Mouse (Mus musculus) midbrain, embryonic 12.5 days (tissue): ENCODE results near the gene Rorb. TPM values are rescaled to one million over a fixed set of nuclear protein-coding genes. Genes with fewer than 3 reads are reported as not detected.

ENCODE experiments used
- ATAC-seq: fragments of 200-750 bp; cut with Nextera tagmentation; 2 replicates; pipeline ENCODE4 v1.8.0; 2017; ENCODE audit warnings: low read depth, moderate TSS enrichment, moderate library complexity; ENCODE audit not compliant: low FRiP score
- H3K27ac ChIP-seq: fragments of 300-500 bp; sonication (generic); replicated peaks from 2 replicates; pipeline ENCODE4 v1.5.1; 2016; ENCODE audit warnings: mild to moderate bottlenecking
- H3K27me3 ChIP-seq: fragments of 300-500 bp; sonication (generic); 2 replicates; pipeline ENCODE4 v1.6.1; 2016; ENCODE audit warnings: mild to moderate bottlenecking
- H3K36me3 ChIP-seq: fragments of 300-500 bp; sonication (generic); 2 replicates; pipeline ENCODE4 v1.6.1; 2016
- H3K4me1 ChIP-seq: fragments of 300-500 bp; sonication (generic); 2 replicates; pipeline ENCODE4 v1.6.1; 2016
- H3K4me2 ChIP-seq: fragments of 300-500 bp; sonication (generic); replicated peaks from 2 replicates; pipeline ENCODE4 v1.6.1; 2016; ENCODE audit warnings: mild to moderate bottlenecking, moderate library complexity
- H3K4me3 ChIP-seq: fragments of 300-500 bp; sonication (generic); 2 replicates; pipeline ENCODE4 v1.5.1; 2016; ENCODE audit warnings: mild to moderate bottlenecking
- H3K9ac ChIP-seq: fragments of 300-500 bp; sonication (generic); replicated peaks from 2 replicates; pipeline ENCODE4 v1.6.1; 2016; ENCODE audit warnings: mild to moderate bottlenecking, moderate library complexity
- H3K9me3 ChIP-seq: fragments of 300-500 bp; sonication (generic); 2 replicates; pipeline ENCODE4 v1.6.1; 2016; ENCODE audit warnings: mild to moderate bottlenecking
- WGBS: fragments of 180-500 bp; shearing (Covaris S2); methylation state at CpG from one replicate; pipeline ENCODE4 v1.1.7; 2016; 5-methylcytosine and 5-hydroxymethylcytosine counted together
- polyA plus RNA-seq: library from polyadenylated mRNA; unstranded; fragments of >200 nt; fragmentation: Nextera tagmentation; extraction: Ambion mirVana; gene quantifications from 2 replicates; pipeline ENCODE4 v1.2.1, GENCODE M21; 2016

Gene Rorb
- polyA plus RNA-seq, 1 experiment from 2014 or later, result 7.0 TPM

GRCm38 (mm10) chr19:19097149-19097548 is 13.8 kb downstream of the Rorb start:
- Histone ChIP-seq H3K4me1 (no peaks in the 10 kb centered on the region), H3K27ac (no peak overlapping the region), H3K9ac (no peak overlapping the region), H3K4me2 (no peak overlapping the region), H3K4me3 (no peak overlapping the region), H3K27me3 (no peaks in the 10 kb centered on the region), H3K36me3 (no peaks in the 10 kb centered on the region), H3K9me3 (no peaks in the 10 kb centered on the region)
- no peak for ATAC-seq
- 91% methylated on average over 6 of the region's 6 CpGs for WGBS

- 80% methylated on average over 7 of the region's 7 CpGs for WGBS
- Histone ChIP-seq H3K4me3 (no peak overlapping the region), H3K27ac (no peak overlapping the region), H3K27me3 (no peaks in the 10 kb centered on the region), H3K4me1 (no peaks in the 10 kb centered on the region), H3K9ac (no peak overlapping the region), H3K36me3 (no peaks in the 10 kb centered on the region), H3K9me3 (no peaks in the 10 kb centered on the region), H3K4me2 (no peak overlapping the region)
- no peak for ATAC-seq
Observed at GRCm38 (mm10) chr19:19089427-19089826, 21.6 kb downstream of the Rorb start.

GRCm38 (mm10) chr19:19077880-19078279 is 33.1 kb downstream of the Rorb start:
- no peak overlapping the region for H3K4me2 ChIP-seq
- 67% methylated on average over 8 of the region's 8 CpGs for WGBS
- peak; percentile 47; the same call in 1 of the 2 replicates for ATAC-seq

GRCm38 (mm10) chr19:19074756-19075155 is 36.2 kb downstream of the Rorb start:
- Histone ChIP-seq H3K27ac (no peak overlapping the region), H3K4me2 (no peak overlapping the region), H3K36me3 (no peaks in the 10 kb centered on the region), H3K27me3 (no peaks in the 10 kb centered on the region), H3K4me3 (no peak overlapping the region), H3K9me3 (no peaks in the 10 kb centered on the region), H3K9ac (no peak overlapping the region), H3K4me1 (no peaks in the 10 kb centered on the region)
- WGBS, result 83% methylated on average over 6 of the region's 6 CpGs
- ATAC-seq, result no peak

More at GRCm38 (mm10) chr19:19077880-19078279, 33.1 kb downstream of the Rorb start:
- Histone ChIP-seq H3K4me3 (no peak overlapping the region), H3K9me3 (no peaks in the 10 kb centered on the region), H3K27ac (no peak overlapping the region), H3K4me1 (no peaks in the 10 kb centered on the region), H3K9ac (no peak overlapping the region), H3K27me3 (no peaks in the 10 kb centered on the region), H3K36me3 (no peaks in the 10 kb centered on the region)

GRCm38 (mm10) chr19:19058710-19059398 is 52.1 kb downstream of the Rorb start:
- H3K9me3 ChIP-seq, result no peaks in the 10 kb centered on the region
- no peaks in the 10 kb centered on the region for H3K27me3 ChIP-seq
- H3K9ac ChIP-seq, result no peak overlapping the region
- H3K4me1 ChIP-seq, result peaks cover 16% of the 10 kb centered on the region; the same call in 1 of the 2 replicates
- 51% methylated on average over 10 of the region's 10 CpGs for WGBS
- peak overlapping the region; percentile 42 for H3K27ac ChIP-seq
- H3K4me2 ChIP-seq, result peak overlapping the region; percentile 23
- peak; percentile 84 for ATAC-seq
- no peak overlapping the region for H3K4me3 ChIP-seq
- no peaks in the 10 kb centered on the region for H3K36me3 ChIP-seq

- Histone ChIP-seq H3K9ac (no peak overlapping the region), H3K4me1 (peaks cover 16% of the 10 kb centered on the region; the same call in 1 of the 2 replicates), H3K27me3 (no peaks in the 10 kb centered on the region), H3K27ac (peak overlapping the region; percentile 42; the same call in 1 of the 2 replicates), H3K36me3 (no peaks in the 10 kb centered on the region), H3K4me3 (no peak overlapping the region), H3K4me2 (no peak overlapping the region), H3K9me3 (no peaks in the 10 kb centered on the region)
- ATAC-seq, result peak; percentile 62
- 65% methylated on average over 8 of the region's 8 CpGs for WGBS
Observed at GRCm38 (mm10) chr19:19058201-19058600, 52.8 kb downstream of the Rorb start.

GRCm38 (mm10) chr19:19043138-19043537 is 67.9 kb downstream of the Rorb start:
- Histone ChIP-seq H3K36me3 (no peaks in the 10 kb centered on the region), H3K27me3 (no peaks in the 10 kb centered on the region), H3K27ac (no peak overlapping the region), H3K9me3 (no peaks in the 10 kb centered on the region), H3K9ac (no peak overlapping the region), H3K4me2 (no peak overlapping the region), H3K4me1 (0 out of 2 replicates have a peak, but pooled peaks cover 2% of the 10 kb centered on the region), H3K4me3 (no peak overlapping the region)
- no peak for ATAC-seq
- 56% methylated on average over 2 of the region's 2 CpGs for WGBS

GRCm38 (mm10) chr19:19040800-19041199 is 70.2 kb downstream of the Rorb start:
- 0 out of 2 replicates have a peak, but pooled peaks cover 2% of the 10 kb centered on the region for H3K4me1 ChIP-seq
- no peaks in the 10 kb centered on the region for H3K27me3 ChIP-seq
- H3K9me3 ChIP-seq, result no peaks in the 10 kb centered on the region
- no peaks in the 10 kb centered on the region for H3K36me3 ChIP-seq
- no peak overlapping the region for H3K9ac ChIP-seq
- no peak overlapping the region for H3K27ac ChIP-seq
- no peak overlapping the region for H3K4me2 ChIP-seq
- 71% methylated on average over 2 of the region's 2 CpGs for WGBS
- ATAC-seq, result no peak
- no peak overlapping the region for H3K4me3 ChIP-seq

GRCm38 (mm10) chr19:19034482-19035315 is 76.3 kb downstream of the Rorb start:
- no peak overlapping the region for H3K27ac ChIP-seq
- no peak for ATAC-seq
- H3K9ac ChIP-seq, result no peak overlapping the region
- 83% methylated on average over 5 of the region's 5 CpGs for WGBS
- no peaks in the 10 kb centered on the region for H3K4me1 ChIP-seq
- H3K27me3 ChIP-seq, result no peaks in the 10 kb centered on the region
- no peaks in the 10 kb centered on the region for H3K36me3 ChIP-seq
- H3K4me2 ChIP-seq, result no peak overlapping the region
- no peaks in the 10 kb centered on the region for H3K9me3 ChIP-seq
- H3K4me3 ChIP-seq, result no peak overlapping the region

- H3K9me3 ChIP-seq, result no peaks in the 10 kb centered on the region
- H3K4me3 ChIP-seq, result no peak overlapping the region
- 78% methylated on average over 3 of the region's 3 CpGs for WGBS
- H3K36me3 ChIP-seq, result no peaks in the 10 kb centered on the region
- H3K4me2 ChIP-seq, result no peak overlapping the region
- ATAC-seq, result no peak
- H3K27me3 ChIP-seq, result no peaks in the 10 kb centered on the region
- no peak overlapping the region for H3K27ac ChIP-seq
- no peaks in the 10 kb centered on the region for H3K4me1 ChIP-seq
- H3K9ac ChIP-seq, result no peak overlapping the region
Observed at GRCm38 (mm10) chr19:19033974-19034373, 77.0 kb downstream of the Rorb start.

GRCm38 (mm10) chr19:19005144-19005543 is 105.9 kb downstream of the Rorb start:
- H3K4me3 ChIP-seq, result no peak overlapping the region
- no peaks in the 10 kb centered on the region for H3K36me3 ChIP-seq
- H3K27me3 ChIP-seq, result no peaks in the 10 kb centered on the region
- no peak overlapping the region for H3K9ac ChIP-seq
- H3K4me2 ChIP-seq, result no peak overlapping the region
- WGBS, result 42% methylated on average over 6 of the region's 6 CpGs
- peak; percentile 94 for ATAC-seq
- peak overlapping the region; percentile 52 for H3K27ac ChIP-seq
- H3K9me3 ChIP-seq, result no peaks in the 10 kb centered on the region
- H3K4me1 ChIP-seq, result peaks cover 24% of the 10 kb centered on the region

- WGBS, result 51% methylated on average over 8 of the region's 11 CpGs
- H3K4me1 ChIP-seq, result peaks cover 24% of the 10 kb centered on the region
- H3K9ac ChIP-seq, result no peak overlapping the region
- no peak overlapping the region for H3K27ac ChIP-seq
- no peaks in the 10 kb centered on the region for H3K9me3 ChIP-seq
- H3K4me3 ChIP-seq, result no peak overlapping the region
- ATAC-seq, result peak; percentile 59; the same call in 1 of the 2 replicates
- no peaks in the 10 kb centered on the region for H3K36me3 ChIP-seq
- H3K27me3 ChIP-seq, result no peaks in the 10 kb centered on the region
- no peak overlapping the region for H3K4me2 ChIP-seq
Observed at GRCm38 (mm10) chr19:19004023-19004656, 106.9 kb downstream of the Rorb start.
